Mouse (Mus musculus): ENCODE results near the gene Gm49450.
"Not testable (repeated sequence)": the region's sequence is repeated elsewhere in the genome, so short reads cannot be mapped to it uniquely, and the experiment has no call there.

Gm49450 gene

DNA sequence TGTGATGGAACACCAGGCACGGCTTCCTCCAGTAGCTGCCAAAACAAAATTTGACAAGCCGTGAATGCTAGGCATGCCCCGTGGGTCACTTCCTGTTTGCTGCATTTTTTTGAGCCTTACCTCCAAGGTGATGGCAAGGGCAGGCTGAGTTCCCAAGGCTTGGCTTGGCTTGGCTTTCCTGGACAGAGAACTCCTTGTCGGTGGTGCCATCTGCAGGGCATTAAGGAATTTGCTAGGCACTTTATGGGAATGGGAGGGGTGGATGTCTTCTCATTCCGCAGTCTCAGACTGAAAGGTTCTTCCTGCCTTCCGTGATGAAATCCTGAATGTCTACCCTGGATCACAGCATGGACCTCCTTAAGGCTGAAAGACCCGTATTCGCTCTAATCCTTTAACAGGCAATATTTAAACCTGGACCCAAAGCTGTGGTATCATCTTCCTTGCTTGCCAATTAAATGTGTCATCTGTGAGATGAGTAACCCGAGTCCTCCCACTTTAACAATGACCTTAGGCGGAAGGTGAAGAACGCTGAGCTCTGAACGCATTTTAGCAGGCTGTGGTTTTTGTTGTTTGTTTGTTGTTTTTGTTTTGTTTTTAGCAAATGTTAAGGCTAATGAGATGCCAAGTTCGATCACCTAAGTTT is 24.6 kb downstream of the Gm49450 start:
- peak; percentile 21 to 30 for DNase-seq (ENCODE audit: low spot score in 2 of 2)

DNA sequence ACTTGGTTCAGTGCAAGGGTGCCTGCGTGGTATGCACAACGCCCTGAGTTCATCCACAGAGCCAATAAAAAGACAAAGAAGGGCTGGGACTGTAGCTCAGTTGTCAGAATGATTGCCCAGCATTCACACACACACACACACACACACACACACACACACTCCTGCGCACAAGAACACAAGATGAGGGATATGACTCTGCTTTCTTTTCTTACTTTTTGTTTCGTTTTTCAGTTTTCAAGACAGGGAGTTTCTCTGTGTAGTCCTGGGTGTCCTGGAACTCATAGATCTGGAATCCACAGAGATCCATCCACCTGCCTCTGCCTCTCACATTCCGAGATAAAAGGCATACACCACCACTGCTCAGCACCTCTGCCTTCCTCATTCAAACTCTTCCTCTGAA is 25.8 kb downstream of the Gm49450 start:
- DNase-seq (ENCODE audit: low spot score in 2 of 2): no peak

DNA sequence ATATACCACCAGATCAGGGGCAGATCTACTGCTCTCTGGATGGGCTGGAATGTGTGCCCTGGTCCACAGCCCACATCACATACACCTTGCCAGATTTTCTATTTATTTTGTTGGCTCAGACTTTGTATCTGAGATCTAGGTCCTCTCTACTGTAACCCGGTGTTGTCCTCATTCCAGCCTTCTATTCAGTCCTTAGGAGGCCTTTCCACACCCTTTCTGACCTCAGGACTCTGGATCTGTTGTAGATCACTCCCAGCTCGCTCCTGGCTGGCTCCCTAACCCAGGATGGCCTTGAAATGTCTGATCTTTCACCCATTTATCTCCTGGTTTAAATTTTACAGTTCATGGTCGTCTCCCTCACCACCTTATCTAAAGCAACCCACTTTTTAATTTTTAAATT is 28.7 kb downstream of the Gm49450 start:
- no peak for DNase-seq (ENCODE audit: low spot score in 2 of 2)

DNA sequence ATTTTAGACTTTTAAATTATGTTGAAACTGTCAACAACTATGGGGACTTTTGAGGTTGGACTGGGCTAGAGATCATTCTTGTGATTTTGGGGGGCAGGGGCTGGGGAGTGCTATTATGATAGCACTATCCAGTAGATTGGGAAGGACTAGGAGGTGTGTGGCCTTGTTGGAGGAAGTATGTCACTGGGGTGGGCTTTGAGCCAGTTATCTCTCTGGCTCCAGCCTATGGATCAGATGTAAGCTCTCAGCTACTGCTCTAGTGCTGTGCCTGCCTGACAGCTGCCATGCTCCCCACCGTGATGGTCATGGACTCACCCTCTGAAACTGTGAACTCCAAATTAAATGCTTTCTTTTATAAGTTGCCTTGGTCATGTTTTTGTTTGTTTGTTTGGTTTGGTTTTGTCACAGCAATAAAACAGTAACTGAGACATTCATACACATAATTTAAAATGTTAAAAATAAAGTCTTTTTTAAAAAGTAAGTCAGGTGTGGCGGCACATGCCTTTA is 30.3 kb downstream of the Gm49450 start:
- no peak for DNase-seq (ENCODE audit: low spot score in 2 of 2)

DNA sequence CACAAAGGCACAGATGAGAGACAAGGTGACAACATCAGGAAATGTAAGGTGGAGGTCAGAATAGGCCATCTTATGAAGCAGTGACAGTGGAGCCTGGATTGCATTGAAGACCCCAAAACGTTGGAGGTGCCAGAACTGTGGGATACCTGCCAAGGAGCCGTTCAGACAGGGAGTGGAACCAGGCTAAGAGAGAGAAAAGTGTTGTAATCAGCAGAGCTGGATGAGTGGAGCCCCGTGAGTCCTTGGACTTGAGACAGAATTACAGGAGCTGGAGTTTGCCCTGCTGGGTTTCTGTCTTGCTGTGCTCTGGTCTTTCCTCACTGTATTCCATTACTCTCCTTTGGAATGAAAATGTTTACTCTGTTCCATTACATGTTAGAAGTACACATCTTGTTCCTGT is 30.8 kb downstream of the Gm49450 start:
- DNase-seq (ENCODE audit: low spot score in 2 of 2): no peak

DNA sequence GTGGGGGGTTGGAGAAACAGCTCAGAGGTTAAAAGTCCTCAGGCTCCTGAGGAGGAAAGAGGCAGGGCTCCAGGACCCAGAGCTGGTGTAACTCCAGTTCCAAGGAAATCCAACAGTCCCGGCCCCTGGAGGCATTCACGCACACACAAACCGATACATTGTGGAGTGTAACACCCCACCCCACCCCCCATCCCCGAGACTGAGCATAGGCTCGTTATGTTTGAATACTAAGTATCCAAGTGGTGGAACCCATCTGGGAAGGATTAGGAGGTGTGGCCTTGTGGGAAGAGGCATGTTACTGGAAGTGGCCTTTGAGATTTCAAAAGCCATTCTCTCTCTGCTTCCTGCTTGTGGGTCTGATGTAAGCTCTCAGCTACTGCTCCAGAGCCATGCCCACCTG is 31.8 kb downstream of the Gm49450 start:
- DNase-seq (ENCODE audit: low spot score in 2 of 2): no peak

DNA sequence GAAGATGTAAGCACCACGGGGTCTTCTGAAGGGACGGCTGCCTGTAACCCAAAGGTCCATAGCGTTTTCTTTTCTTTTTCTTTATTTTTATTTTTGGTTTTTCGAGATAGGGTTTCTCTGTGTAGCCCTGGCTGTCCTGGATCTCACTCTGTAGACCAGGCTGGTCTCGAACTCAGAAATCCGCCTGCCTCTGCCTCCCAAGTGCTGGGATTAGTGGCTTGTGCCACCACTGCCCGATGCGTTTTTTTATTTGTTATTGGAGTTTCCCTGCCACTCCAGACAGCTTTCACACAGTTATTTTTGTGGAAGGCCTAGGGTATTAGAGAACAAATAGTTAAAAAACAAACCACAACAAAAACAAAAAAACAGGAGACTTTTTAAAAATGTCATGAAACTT is 34.9 kb downstream of the Gm49450 start:
- not testable (repeated sequence) for DNase-seq (ENCODE audit: low spot score in 2 of 2)

DNA sequence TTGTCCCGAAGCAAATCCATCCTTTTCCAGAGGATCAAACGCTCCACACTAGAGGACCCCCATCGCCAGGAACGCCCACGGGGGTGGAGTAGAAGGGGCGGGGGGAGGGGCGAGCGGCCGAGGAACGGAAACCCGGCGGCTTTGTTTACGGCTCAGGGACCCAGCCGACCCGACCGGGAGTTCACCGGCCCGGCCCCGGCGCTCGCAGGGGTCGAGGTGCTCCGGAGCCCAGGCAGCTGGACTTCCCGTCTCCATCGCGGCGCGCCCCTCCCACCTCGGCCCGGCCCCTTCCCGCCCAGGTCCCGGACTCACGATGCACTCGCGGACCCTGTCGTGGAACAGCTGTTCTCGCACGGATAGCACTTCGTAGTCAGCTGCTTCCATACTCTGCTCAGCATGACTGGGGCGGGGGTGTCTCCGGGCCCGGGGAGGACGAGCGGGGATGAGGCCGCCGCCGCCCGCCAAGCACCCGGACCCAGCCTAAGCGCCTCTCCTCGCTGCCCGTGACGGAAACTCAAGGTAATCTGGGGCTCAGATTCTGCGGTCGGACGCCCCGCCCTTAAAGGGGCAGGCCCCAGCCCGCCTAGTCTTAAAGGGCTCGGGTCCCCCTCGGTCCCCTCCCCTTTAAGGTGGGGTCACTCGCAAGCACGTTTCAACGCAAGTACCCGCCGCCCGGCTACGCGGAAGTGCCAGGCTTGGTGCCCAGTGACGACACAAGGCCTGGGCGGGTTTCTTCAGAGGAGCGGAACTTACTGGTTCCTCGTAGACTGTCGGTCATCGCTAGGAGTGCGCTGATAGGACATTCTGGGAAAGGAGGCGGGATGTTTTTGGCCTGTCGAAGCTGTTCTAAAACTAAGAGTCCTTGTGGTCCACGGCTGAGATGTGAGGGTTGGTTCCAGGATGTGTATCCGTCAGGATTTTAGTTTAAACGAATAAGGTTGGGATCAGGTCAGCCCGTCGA is 35.5 kb downstream of the Gm49450 start, which contains the start of gene Lmbr1l:
TSS of gene Lmbr1l (minus strand) at position 694 of the 961 bp plus-strand sequence.
- DNase-seq (ENCODE audit: low spot score in 2 of 2): peak; percentile 99

DNA sequence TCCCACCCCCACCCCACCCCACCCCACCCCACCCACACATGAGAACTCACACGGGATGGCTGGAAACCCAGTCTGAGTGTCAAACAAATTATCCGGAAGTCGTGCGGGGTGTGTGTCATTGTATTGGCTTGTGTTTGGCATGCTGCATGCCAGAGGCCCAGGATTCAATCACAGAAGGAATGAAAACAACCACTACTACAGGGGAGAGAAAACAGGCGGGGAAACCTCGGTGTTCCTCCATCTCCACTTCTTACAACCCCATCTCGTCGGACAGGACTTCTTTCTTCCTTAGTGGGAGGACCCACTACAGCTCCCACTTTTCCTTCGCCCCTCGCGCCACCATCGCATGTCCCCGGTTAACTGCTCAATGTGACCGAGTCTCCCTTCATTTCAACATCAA is 36.3 kb downstream of the Gm49450 start:
- no peak for DNase-seq (ENCODE audit: low spot score in 2 of 2)

DNA sequence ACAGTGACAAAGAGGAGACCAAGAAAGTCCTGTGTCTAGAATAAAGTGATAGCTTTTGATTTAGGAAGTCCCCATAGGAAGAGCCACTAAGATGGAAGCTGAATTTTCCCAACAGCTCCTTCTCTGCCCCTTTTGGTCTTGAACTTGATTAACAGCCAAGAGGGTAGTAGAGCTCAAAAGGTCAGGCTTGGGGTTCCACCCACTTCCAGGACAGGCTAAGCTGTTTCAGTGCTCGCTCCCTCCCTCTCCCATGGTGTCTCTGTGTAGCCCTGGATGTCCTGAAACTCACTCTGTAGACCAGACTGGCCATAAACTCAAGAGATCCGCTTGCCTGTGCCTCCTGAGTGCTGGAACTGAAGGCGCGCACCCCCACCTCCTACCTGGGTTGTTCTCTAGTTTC is 37.3 kb downstream of the Gm49450 start:
- DNase-seq (ENCODE audit: low spot score in 2 of 2): no peak

DNA sequence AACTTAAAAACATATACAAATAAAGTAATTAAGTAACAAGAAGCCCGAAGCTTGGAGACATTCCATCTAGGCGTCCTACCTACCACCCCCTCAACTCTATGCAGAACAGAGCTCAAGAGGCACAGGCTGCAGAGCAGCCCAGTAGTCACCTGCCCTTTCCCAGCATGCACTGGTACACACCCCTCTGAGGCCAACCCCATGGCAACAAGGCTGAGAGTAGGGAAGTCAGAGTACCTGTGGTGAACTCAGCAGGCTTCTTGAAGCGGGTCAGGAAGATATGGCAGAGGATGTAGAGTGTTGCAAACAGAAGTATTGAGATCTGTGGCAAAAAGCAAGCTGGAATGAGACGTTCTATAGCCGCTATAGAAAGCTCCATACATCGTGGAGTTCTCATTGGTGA is 38.4 kb downstream of the Gm49450 start:
- no peak for DNase-seq (ENCODE audit: low spot score in 2 of 2)

DNA sequence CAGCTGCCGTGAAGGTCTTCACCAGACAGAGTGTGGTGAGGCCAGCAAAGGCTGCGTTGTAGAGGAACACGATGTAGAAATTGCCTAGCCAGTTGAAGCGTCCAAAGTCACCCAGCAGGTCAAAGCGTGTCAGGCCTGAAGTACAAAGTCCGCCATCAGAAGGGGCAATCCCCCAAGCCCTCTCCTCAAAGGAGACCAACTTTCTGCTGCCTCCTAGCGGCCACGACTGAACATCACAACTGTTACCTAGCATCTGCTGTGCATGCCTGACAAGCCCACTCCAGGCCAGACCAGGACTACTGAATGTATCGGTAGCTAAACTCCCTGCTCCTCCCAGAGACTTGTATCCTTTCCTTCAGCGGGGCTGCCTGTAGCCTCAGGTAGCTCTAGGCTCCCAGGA is 48.7 kb downstream of the Gm49450 start:
- peak in 1 of 2 experiments; percentile 35 for DNase-seq (ENCODE audit: low spot score in 2 of 2)

DNA sequence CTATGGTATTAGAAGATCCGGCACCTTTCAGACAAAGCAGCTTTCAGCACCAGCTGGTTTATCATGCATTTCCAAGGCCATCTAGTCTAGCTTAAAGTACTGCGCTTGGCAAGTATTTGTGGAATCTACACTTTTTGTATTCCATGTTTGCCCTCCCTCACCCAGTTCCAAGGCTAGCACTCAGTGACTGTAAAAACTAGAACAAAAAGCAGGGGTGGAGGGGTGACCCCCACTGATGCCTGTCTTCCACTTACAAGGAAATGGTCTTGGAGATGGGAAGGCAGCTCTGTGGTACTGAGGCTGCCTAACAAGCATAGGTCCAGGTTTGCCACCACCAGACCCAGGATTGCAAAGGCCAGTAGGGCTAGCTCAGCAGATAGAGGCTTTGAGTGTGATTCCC is 50.8 kb downstream of the Gm49450 start:
- no peak for DNase-seq (ENCODE audit: low spot score in 2 of 2)

DNA sequence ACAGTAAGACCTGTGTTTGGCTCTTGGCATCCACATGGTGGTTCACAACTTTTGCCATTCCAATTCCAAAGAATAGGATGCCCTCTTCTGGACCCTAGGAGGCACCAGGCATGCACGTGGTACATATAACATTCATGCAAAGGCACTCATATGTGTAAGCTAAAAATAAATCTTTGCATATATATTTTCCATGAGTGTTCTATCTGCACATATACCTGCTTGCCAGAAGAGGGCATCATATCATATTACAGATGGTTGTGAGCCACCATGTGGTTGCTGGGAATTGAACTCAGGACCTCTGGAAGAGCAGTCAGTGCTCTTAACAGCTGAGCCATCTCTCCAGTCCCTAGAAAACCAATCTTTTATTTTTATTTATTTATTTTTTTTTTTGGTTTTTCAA is 51.8 kb downstream of the Gm49450 start:
- DNase-seq (ENCODE audit: low spot score in 2 of 2): no peak

DNA sequence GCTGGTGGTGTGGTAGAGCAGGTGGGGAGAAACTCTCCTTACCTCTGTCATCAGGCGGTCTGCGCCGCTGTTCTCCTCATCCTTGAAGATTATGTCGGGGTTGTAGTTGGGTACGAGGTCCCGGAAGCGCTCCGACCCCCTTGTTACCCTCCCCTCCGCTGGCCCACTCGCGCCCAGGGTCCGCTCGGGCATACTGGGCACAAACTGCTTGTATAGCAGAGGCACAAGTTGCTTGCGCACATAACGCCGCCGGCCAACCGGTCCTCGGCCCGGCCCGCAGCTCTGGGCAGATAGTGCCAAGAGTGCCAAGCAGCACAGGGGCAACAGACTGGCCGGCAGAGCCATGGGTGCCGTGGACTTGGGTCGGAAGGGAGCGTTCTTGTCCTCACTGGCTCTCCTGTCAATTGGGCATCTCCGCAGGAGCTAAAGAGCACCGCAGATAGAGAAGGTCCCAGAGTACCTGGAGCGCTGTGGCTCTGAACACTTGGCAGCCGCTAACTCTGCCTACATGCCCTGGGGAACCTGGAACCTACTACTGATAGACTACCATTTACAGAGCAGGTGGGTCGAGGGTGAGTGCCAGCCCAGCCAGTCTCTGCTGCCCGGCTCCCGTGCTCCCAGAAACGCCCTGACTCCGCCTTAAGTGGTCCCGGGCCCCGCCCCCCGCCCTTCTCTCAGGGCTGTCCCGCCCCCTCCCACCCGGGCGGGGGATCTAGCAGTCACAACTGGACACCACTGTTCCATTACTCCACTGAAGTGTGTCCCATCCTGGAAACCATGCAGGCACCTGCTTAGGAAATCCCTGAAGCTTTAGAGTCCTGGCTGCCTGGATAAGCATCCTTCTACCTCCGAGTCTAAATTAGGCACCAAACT is 55.2 kb downstream of the Gm49450 start, which contains the start of gene Dhh:
TSS of gene Dhh (minus strand) at position 613 of the 873 bp plus-strand sequence.
- no peak for DNase-seq (ENCODE audit: low spot score in 2 of 2)

DNA sequence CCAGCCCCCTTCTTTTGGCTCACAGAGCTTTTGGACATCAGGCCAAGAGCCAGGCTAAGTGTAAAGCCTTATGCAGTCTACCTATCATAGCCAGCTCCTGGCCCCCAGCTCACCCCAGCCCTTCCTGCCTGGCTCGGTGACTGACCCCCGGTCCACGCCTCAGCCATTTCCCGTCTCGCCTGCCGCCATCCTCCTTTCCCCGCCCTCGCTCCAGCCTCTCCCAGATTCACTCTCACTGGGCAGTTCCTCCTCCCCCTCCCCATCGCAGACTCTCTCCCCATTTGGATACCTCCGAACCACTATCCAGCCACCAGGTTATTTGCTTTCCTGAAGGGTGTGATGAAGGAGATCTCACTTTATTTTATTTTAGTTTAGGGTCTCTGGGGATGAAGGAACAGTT is 55.9 kb downstream of the Gm49450 start:
- no peak for DNase-seq (ENCODE audit: low spot score in 2 of 2)

DNA sequence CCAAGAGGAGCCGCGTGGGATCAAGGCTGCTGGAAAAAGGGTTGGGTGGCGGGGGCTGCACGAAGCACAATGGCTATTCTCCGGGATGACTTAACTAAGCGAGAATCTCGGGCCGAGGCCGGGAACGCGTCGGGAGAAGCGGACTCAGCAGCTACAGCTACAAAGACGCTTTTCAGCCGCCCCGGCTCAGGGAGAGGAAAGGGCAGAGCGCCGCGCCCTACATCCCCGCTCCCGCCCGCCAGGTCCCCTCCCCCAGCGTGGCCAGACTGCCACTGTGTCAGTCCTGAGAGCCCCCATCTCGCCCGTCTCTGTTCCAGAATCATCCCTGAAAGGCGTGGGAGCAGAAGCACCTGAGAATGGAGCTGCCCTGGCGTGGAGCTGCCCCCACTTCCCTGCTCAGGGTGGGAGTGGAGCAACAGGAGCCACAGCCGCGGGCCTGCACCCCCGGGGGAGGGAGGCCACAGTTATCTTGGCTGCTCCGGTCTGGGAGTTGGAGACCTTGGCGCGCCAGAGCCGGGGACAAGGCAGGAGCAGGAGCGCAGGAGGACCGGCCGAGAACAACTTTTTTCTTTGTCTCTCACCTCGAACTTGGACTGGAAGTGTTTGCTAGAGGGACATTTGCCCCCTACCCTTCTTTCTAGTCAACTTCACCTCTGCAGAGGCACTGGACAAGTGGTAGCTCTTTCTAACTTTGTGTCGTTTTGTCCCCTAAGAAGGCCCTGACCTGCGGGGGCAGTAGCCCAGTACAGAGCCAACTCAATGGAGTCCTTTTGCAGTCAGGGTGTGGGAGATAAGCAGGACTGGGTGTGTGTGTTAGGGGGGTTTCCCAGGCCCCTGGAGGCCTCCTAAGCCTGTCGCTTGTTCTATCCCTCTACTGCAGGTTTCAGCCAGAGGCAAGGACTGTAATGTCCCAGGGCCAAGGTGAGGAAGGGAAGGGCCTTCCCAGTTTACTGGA is 57.4 kb downstream of the Gm49450 start:
- no peak for DNase-seq (ENCODE audit: low spot score in 2 of 2)

DNA sequence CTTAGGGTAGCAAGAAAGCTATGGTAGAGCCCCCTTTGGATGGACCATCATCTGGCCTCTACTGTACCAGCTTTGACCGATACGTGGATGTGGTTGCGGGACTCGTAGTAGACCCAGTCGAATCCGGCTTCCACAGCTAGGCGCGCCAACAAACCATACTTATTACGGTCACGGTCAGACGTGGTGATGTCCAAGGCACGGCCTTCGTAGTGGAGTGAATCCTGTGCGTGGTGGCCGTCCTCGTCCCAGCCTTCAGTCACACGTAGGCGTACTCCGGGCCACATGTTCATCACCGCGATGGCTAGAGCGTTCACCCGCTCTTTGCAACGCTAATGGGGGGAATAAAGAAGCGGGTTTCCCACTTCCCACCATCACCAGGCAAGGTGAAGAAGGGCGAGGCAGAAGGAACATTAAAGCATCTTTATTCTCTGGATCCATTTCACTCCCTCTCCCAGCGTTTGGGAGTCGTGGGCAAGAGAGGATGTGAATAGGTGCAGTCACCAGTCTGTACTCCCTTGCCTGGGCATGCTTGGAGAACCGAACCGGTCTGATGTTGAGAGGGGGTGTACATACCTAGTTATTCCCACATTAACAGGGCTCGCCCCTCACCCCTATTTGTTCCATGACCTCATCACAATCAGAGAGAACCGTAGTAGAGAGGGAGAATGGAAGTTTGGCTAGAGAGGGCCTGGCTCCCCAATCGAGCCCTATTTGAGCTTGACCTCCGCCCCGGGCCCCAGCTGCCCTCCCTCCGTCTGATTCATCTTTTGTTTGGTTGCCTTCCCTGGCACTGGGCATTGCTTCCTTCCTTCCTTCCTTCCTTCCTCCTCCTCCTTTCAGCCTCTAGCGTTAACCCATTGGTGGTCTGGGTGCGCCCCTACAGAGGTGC is 58.4 kb downstream of the Gm49450 start:
- no peak for DNase-seq (ENCODE audit: low spot score in 2 of 2)

DNA sequence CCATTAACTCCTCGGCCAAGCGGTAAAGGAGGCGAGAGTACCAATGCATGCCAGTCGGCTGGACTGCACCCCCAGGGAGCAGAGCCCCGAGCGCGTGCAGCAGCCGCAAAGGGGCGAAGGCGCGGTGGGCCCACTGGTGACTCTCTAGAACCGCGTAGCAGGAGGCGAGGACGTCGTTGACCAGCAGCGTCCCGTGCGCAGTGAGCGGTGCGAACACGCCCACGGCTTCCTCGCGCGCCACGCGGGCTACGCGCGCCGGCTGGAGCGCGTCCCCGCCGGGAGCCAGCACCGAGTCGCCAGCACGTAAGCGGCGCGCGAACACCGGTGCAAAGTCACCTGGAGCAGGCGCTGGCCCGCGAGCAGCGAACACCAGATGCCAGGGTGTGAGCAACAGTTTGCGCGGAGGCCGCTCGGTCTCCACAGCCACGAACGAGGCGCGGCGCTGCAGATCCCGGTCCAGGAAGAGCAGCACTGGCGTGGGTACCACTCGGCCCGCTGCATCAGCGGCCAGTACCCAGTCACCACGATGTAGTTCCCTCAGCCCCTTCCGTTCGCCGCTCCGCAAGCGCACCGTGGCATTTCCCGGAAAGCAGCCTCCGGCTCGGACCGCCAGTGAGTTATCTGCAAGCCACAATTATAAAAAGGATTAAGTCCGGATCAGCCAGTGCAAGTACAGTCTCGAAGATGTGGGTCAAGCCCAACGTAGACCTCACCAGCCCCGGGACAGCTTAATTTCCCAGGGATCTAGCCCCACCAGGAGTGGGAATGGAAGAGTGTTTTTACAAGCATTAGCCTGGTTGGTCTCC is 59.2 kb downstream of the Gm49450 start, which contains the start of gene Rhebl1:
TSS of gene Rhebl1 (minus strand) at position 601 of the 806 bp plus-strand sequence.
- DNase-seq (ENCODE audit: low spot score in 2 of 2): no peak
